Mouse (Mus musculus) T-cell, adult 66 days (primary cell): ENCODE results near the gene Gm17019. TPM values are rescaled to one million over a fixed set of nuclear protein-coding genes. Genes with fewer than 3 reads are reported as not detected.

Experiments
- total RNA-seq, 2 experiments: library from RNA; stranded (reverse); gene quantifications; 3 replicates in 1 of 2; 4 replicates in 1 of 2; pipeline ENCODE4 v1.2.4; 2023

Gm17019 gene
- total RNA-seq, result not detected

GRCm38 (mm10) chr5:15032898-15033297, at the start of gene Gm17019:
Gene Gm17019 (minus strand): TSS chr5:15032998.

Other genes starting within 250 kb of the Gm17019 start
- gene Gm9758, start 118.1 kb downstream of the Gm17019 start, total RNA-seq, result not detected
- not detected for gene Speer4e, start 94.6 kb downstream of the Gm17019 start, total RNA-seq
- gene Gm10354, start 54.1 kb downstream of the Gm17019 start, total RNA-seq, result not detected